Comparison of ENCODE assay signal across 18 mouse cellular contexts in the genomic region with DNA sequence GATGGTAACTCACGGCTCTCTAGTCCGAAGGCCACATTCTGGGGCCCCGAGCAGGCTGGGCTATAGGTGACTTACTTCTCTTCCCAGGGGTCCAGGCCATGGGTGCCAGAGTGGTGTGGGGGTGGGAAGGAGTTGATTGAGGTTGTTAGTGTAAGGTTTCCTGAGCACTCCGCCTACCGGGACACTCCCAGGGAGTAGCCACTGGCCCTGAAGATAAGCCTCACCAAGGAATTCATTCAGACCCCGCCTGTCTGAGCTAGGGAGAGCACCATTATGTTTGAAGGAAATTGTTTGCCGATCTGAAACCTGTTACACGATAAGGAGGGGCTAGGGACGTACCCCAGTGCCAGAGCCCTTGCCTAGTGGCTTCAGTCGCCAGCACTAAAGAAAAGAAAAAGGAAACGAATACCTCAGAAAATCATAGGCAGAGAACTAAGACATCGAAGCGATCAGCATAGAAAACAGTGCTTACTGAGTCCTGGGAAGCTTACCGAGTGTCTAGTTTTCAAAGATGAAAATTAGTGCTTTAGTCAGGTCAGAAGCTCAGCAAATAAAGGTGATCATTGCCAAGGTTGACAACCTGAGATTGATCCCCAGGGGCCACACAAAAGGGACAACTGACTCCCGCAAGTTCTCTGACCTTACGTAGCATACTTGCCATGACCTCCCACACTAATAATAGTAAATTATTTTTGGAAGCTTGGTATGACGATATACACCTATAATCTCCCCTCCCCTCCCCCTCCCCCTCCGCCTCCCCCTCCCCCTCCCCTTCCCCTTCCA. TPM values are rescaled to one million over a fixed set of nuclear protein-coding genes. Genes with fewer than 3 reads are reported as not detected.
DNase-seq lines count a peak whose midpoint lies in the region; ATAC-seq and TF ChIP-seq lines count a peak whose summit lies in the region.
"Had no signal": no experiment of that assay in that cellular context is flagged by ENCODE, and none has a peak within 500 bp of the region (broad histone marks: within the 10 kb centered on the region; RNA-seq: fewer than 3 reads in every experiment).

No protein-coding gene starts in this region.

- H3K9ac ChIP-seq in kidney, postnatal 0 days (ENCODE audit: low read depth, low read length) = no peak overlapping the region
- no peak overlapping the region for H3K9ac ChIP-seq in intestine, embryonic 14.5 days (ENCODE audit: low read length)
- H3K9ac ChIP-seq in liver, embryonic 14.5 days (replicated peaks) = no peak overlapping the region; the same call in 1 of the 2 replicates
- no peak overlapping the region for H3K9ac ChIP-seq in stomach, embryonic 14.5 days (replicated peaks; ENCODE audit: low read depth, low read length)
- H3K9ac ChIP-seq: hindbrain, embryonic 14.5 days; limb, embryonic 15.5 days had no signal

- no peak overlapping the region for H3K4me3 ChIP-seq in kidney, postnatal 0 days (replicated peaks; ENCODE audit: low read depth, low read length)
- no peak overlapping the region for H3K4me3 ChIP-seq in intestine, embryonic 14.5 days (ENCODE audit: low read depth, low read length)
- H3K4me3 ChIP-seq in liver, embryonic 14.5 days (ENCODE audit: insufficient read depth in 1 of 2, low read depth in 2 of 2, low read length in 2 of 2) = no peak overlapping the region
- no peak overlapping the region for H3K4me3 ChIP-seq in stomach, embryonic 14.5 days (ENCODE audit: low read depth, low read length)
- H3K4me3 ChIP-seq: heart, embryonic 10.5 days; limb, embryonic 15.5 days; midbrain, embryonic 10.5 days had no signal

- no peak for TF ChIP-seq EP300 in liver, embryonic 14.5 days (IDR thresholded peaks at IDR 0.05; ENCODE audit: low read depth)

- H3K4me1 ChIP-seq in kidney, postnatal 0 days (replicated peaks; ENCODE audit: insufficient read depth, low read length) = no peaks in the 10 kb centered on the region
- 0 out of 2 replicates have a peak, but pooled peaks cover 2% of the 10 kb centered on the region for H3K4me1 ChIP-seq in intestine, embryonic 14.5 days (replicated peaks; ENCODE audit: control insufficient read depth, insufficient read depth, low read length)
- peaks cover 7 to 16% of the 10 kb centered on the region in 2 experiments for H3K4me1 ChIP-seq in liver, embryonic 14.5 days (replicated peaks; ENCODE audit: control insufficient read depth in 2 of 2, insufficient read depth in 2 of 2, low read length in 1 of 2)
- H3K4me1 ChIP-seq in stomach, embryonic 14.5 days (ENCODE audit: control insufficient read depth, insufficient read depth, low read length) = no peaks in the 10 kb centered on the region
- H3K4me1 ChIP-seq: limb, embryonic 15.5 days; midbrain, embryonic 10.5 days had no signal

- no peak overlapping the region for H3K27ac ChIP-seq in kidney, postnatal 0 days
- H3K27ac ChIP-seq in intestine, embryonic 14.5 days (ENCODE audit: low read depth) = peak overlapping the region; percentile 64; the same call in 1 of the 2 replicates
- no peak overlapping the region for H3K27ac ChIP-seq in liver, embryonic 14.5 days
- H3K27ac ChIP-seq in stomach, embryonic 14.5 days (ENCODE audit: low read length) = peak overlapping the region; percentile 61; the same call in 1 of the 2 replicates
- H3K27ac ChIP-seq: heart, embryonic 10.5 days; hindbrain, embryonic 14.5 days; limb, embryonic 15.5 days; midbrain, embryonic 10.5 days had no signal

- no peaks in the 10 kb centered on the region for H3K27me3 ChIP-seq in kidney, postnatal 0 days (ENCODE audit: insufficient read depth, low read length)
- no peaks in the 10 kb centered on the region for H3K27me3 ChIP-seq in intestine, embryonic 14.5 days (replicated peaks; ENCODE audit: control insufficient read depth, insufficient read depth, low read length)
- no peaks in the 10 kb centered on the region for H3K27me3 ChIP-seq in liver, embryonic 14.5 days (ENCODE audit: control insufficient read depth, insufficient read depth, low read length)
- no peaks in the 10 kb centered on the region for H3K27me3 ChIP-seq in stomach, embryonic 14.5 days (ENCODE audit: control insufficient read depth, insufficient read depth, low read length)
- H3K27me3 ChIP-seq: limb, embryonic 15.5 days had no signal

- peak; percentile 9 for DNase-seq in kidney, postnatal 0 days (ENCODE audit: low spot score)
- no peak for DNase-seq in kidney, postnatal 4 days
- DNase-seq in intestine, embryonic 14.5 days (ENCODE audit: low spot score) = no peak
- DNase-seq in liver, embryonic 14.5 days (ENCODE audit: low read depth in 3 of 3, low spot score in 3 of 3) = no peak
- no peak for DNase-seq in frontal cortex, postnatal 14 days (ENCODE audit: low spot score in 2 of 2)
- no peak for DNase-seq in right cerebral cortex, postnatal 14 days
- DNase-seq: adrenal gland, postnatal 10 days; cerebellum, adult 9-11 months; embryo, embryonic 11 days; heart, postnatal 14 days; retina, postnatal 1 day had no signal

- H3K4me2 ChIP-seq in kidney, postnatal 0 days (ENCODE audit: low read length) = no peak overlapping the region
- H3K4me2 ChIP-seq in intestine, embryonic 14.5 days (ENCODE audit: low read length) = peak overlapping the region; percentile 15
- H3K4me2 ChIP-seq in liver, embryonic 14.5 days (ENCODE audit: low read depth) = peak overlapping the region; percentile 26; the same call in 1 of the 2 replicates
- 0 out of 2 replicates have a peak overlapping the region, but pooled peaks have one; percentile 1 for H3K4me2 ChIP-seq in stomach, embryonic 14.5 days (replicated peaks; ENCODE audit: low read depth, low read length)
- H3K4me2 ChIP-seq: hindbrain, embryonic 14.5 days; limb, embryonic 15.5 days had no signal

- 51% methylated on average over 18 of the region's 18 CpGs for WGBS in kidney, postnatal 0 days
- WGBS in intestine, embryonic 14.5 days = 57% methylated on average over 17 of the region's 18 CpGs
- 39% methylated on average over 18 of the region's 18 CpGs for WGBS in liver, embryonic 14.5 days (ENCODE audit: insufficient replicate concordance)
- 45% methylated on average over 18 of the region's 18 CpGs for WGBS in stomach, embryonic 14.5 days

- H3K9me3 ChIP-seq in kidney, postnatal 0 days (replicated peaks; ENCODE audit: low read length) = no peaks in the 10 kb centered on the region
- no peaks in the 10 kb centered on the region for H3K9me3 ChIP-seq in intestine, embryonic 14.5 days (ENCODE audit: control insufficient read depth, low read length)
- H3K9me3 ChIP-seq in liver, embryonic 14.5 days (ENCODE audit: control insufficient read depth, low read length) = no peaks in the 10 kb centered on the region
- H3K9me3 ChIP-seq in stomach, embryonic 14.5 days (ENCODE audit: control insufficient read depth, low read depth, low read length) = no peaks in the 10 kb centered on the region
- H3K9me3 ChIP-seq: heart, embryonic 10.5 days; limb, embryonic 15.5 days; midbrain, embryonic 10.5 days had no signal

- no peaks in the 10 kb centered on the region for H3K36me3 ChIP-seq in kidney, postnatal 0 days (ENCODE audit: insufficient read depth, low read length)
- no peaks in the 10 kb centered on the region for H3K36me3 ChIP-seq in intestine, embryonic 14.5 days (ENCODE audit: control insufficient read depth, insufficient read depth, low read length)
- H3K36me3 ChIP-seq in liver, embryonic 14.5 days (replicated peaks; ENCODE audit: control insufficient read depth, insufficient read depth, low read depth) = no peaks in the 10 kb centered on the region
- no peaks in the 10 kb centered on the region for H3K36me3 ChIP-seq in stomach, embryonic 14.5 days (ENCODE audit: control insufficient read depth, insufficient read depth, low read length)
- H3K36me3 ChIP-seq: heart, embryonic 10.5 days; limb, embryonic 15.5 days; midbrain, embryonic 10.5 days had no signal

- no peak for TF ChIP-seq CTCF in kidney, postnatal 0 days (IDR thresholded peaks at IDR 0.05; ENCODE audit: low read depth)
- no peak for TF ChIP-seq CTCF in liver, embryonic 14.5 days (IDR thresholded peaks at IDR 0.05; ENCODE audit: low read depth)

- no peak; the same call in 1 of the 2 replicates for ATAC-seq in kidney, postnatal 0 days (replicated peaks; ENCODE audit: low FRiP score, low read depth)
- ATAC-seq in intestine, embryonic 14.5 days (replicated peaks; ENCODE audit: low FRiP score, low TSS enrichment, low read depth) = peak; percentile 64
- ATAC-seq in liver, embryonic 14.5 days (ENCODE audit: insufficient read depth) = no peak
- peak; percentile 82 for ATAC-seq in stomach, embryonic 14.5 days (ENCODE audit: insufficient number of reproducible peaks, insufficient read depth, low FRiP score, low read depth)
- ATAC-seq in cerebellum, adult (ENCODE audit: insufficient number of reproducible peaks, low FRiP score, low TSS enrichment) = no peak
- ATAC-seq: forebrain, embryonic 14.5 days had no signal

RNA-seq across cellular contexts. Expression of a gene that starts 14.1 kb away (rescaled TPM):
- polyA plus RNA-seq in kidney, postnatal 0 days (2015; fragmentation: Nextera tagmentation; extraction: Ambion mirVana) = 14.6 and 15.1 TPM in 2 replicates
- 48.6 and 48.7 TPM in 2 replicates for polyA plus RNA-seq in intestine, embryonic 14.5 days (2014; fragmentation: Nextera tagmentation; extraction: Ambion mirVana)
- 2.7 and 3.0 TPM in 2 replicates for polyA plus RNA-seq in liver, embryonic 14.5 days (2012; rRNA removed)
- 2.8 and 4.1 TPM in 2 replicates for polyA plus RNA-seq in liver, embryonic 14.5 days (2014; fragmentation: Nextera tagmentation; extraction: Ambion mirVana)
- polyA plus RNA-seq in stomach, embryonic 14.5 days (2014; fragmentation: Nextera tagmentation; extraction: Ambion mirVana) = 24.1 and 24.9 TPM in 2 replicates

RNA-seq across cellular contexts. Expression of a gene that starts 29.9 kb away (rescaled TPM):
- 17.0 and 17.6 TPM in 2 replicates for polyA plus RNA-seq in kidney, postnatal 0 days (2015; fragmentation: Nextera tagmentation; extraction: Ambion mirVana)
- 16.9 and 18.3 TPM in 2 replicates for polyA plus RNA-seq in intestine, embryonic 14.5 days (2014; fragmentation: Nextera tagmentation; extraction: Ambion mirVana)
- polyA plus RNA-seq in liver, embryonic 14.5 days (2012; rRNA removed) = 2.3 and 3.7 TPM in 2 replicates
- polyA plus RNA-seq in liver, embryonic 14.5 days (2014; fragmentation: Nextera tagmentation; extraction: Ambion mirVana) = 5.4 and 6.6 TPM in 2 replicates
- polyA plus RNA-seq in stomach, embryonic 14.5 days (2014; fragmentation: Nextera tagmentation; extraction: Ambion mirVana) = 17.3 TPM in 2 replicates

RNA-seq across cellular contexts. Expression of a gene that starts 48.5 kb away (rescaled TPM):
- polyA plus RNA-seq in kidney, postnatal 0 days (2015; fragmentation: Nextera tagmentation; extraction: Ambion mirVana) = 14.3 and 15.4 TPM in 2 replicates
- 18.1 and 21.3 TPM in 2 replicates for polyA plus RNA-seq in intestine, embryonic 14.5 days (2014; fragmentation: Nextera tagmentation; extraction: Ambion mirVana)
- polyA plus RNA-seq in liver, embryonic 14.5 days (2012; rRNA removed) = 6.6 and 8.1 TPM in 2 replicates
- 19.1 and 19.9 TPM in 2 replicates for polyA plus RNA-seq in liver, embryonic 14.5 days (2014; fragmentation: Nextera tagmentation; extraction: Ambion mirVana)
- polyA plus RNA-seq in stomach, embryonic 14.5 days (2014; fragmentation: Nextera tagmentation; extraction: Ambion mirVana) = 14.4 and 16.4 TPM in 2 replicates

RNA-seq across cellular contexts. Expression of a gene that starts 48.7 kb away (rescaled TPM):
- 32.2 and 34.1 TPM in 2 replicates for polyA plus RNA-seq in kidney, postnatal 0 days (2015; fragmentation: Nextera tagmentation; extraction: Ambion mirVana)
- 42.4 and 45.5 TPM in 2 replicates for polyA plus RNA-seq in intestine, embryonic 14.5 days (2014; fragmentation: Nextera tagmentation; extraction: Ambion mirVana)
- polyA plus RNA-seq in liver, embryonic 14.5 days (2012; rRNA removed) = 6.2 and 11.6 TPM in 2 replicates
- polyA plus RNA-seq in liver, embryonic 14.5 days (2014; fragmentation: Nextera tagmentation; extraction: Ambion mirVana) = 14.5 and 14.7 TPM in 2 replicates
- polyA plus RNA-seq in stomach, embryonic 14.5 days (2014; fragmentation: Nextera tagmentation; extraction: Ambion mirVana) = 39.6 and 46.6 TPM in 2 replicates

Comparison
In these comparisons a context has a peak if more than half of its experiments do, and no peak if none do; other contexts are left out.
1. ATAC-seq: peak in intestine, embryonic 14.5 days (single experiment) and stomach, embryonic 14.5 days (single experiment); none in kidney, postnatal 0 days (single experiment), liver, embryonic 14.5 days (single experiment) and cerebellum, adult (single experiment).
2. H3K27ac ChIP-seq: peak in intestine, embryonic 14.5 days (single experiment) and stomach, embryonic 14.5 days (single experiment); none in kidney, postnatal 0 days (single experiment) and liver, embryonic 14.5 days (single experiment).